Mouse (Mus musculus) liver, adult 2 months (tissue): ENCODE results near the gene Dscaml1. TPM values are rescaled to one million over a fixed set of nuclear protein-coding genes. Genes with fewer than 3 reads are reported as not detected.

ENCODE experiments used
- DNase-seq: peaks from one replicate; pipeline ENCODE4 v3.0.0-alpha.2; 2011; ENCODE audit warnings: low read depth, low spot score; ENCODE audit errors: extremely low read depth
- H3K27ac ChIP-seq: fragments of 200-500 bp; replicated peaks from 2 replicates; pipeline ENCODE4 v1.5.1; 2012; ENCODE audit warnings: low read depth, mild to moderate bottlenecking, control low read depth, inconsistent platforms, low read length; ENCODE audit not compliant: insufficient read depth
- H3K27me3 ChIP-seq: fragments of 200-500 bp; 2 replicates; pipeline ENCODE4 v1.6.1; 2012; ENCODE audit warnings: mild to moderate bottlenecking, moderate library complexity, low read length, inconsistent platforms; ENCODE audit not compliant: control insufficient read depth, insufficient read depth
- H3K36me3 ChIP-seq: fragments of 200-500 bp; 2 replicates; pipeline ENCODE4 v1.6.1; 2012; ENCODE audit warnings: low read length, inconsistent platforms; ENCODE audit not compliant: control insufficient read depth, insufficient read depth
- H3K4me1 ChIP-seq: fragments of 200-500 bp; 2 replicates; pipeline ENCODE4 v1.6.1; 2011; ENCODE audit warnings: low read length; ENCODE audit not compliant: control insufficient read depth, insufficient read depth
- H3K4me3 ChIP-seq: fragments of 200-500 bp; 2 replicates; pipeline ENCODE4 v1.5.1; 2011; ENCODE audit warnings: low read depth, mild to moderate bottlenecking, control low read depth, low read length, moderate library complexity; ENCODE audit not compliant: insufficient read depth
- H3K79me2 ChIP-seq: fragments of 200-500 bp; 2 replicates; pipeline ENCODE4 v1.6.1; 2012; ENCODE audit warnings: inconsistent platforms, mild to moderate bottlenecking, low read length, moderate library complexity; ENCODE audit not compliant: control insufficient read depth, insufficient read depth
- H3K9ac ChIP-seq: fragments of 200-500 bp; 2 replicates; pipeline ENCODE4 v1.6.1; 2012; ENCODE audit warnings: low read depth, mild to moderate bottlenecking, control low read depth, inconsistent platforms, low read length
- CTCF ChIP-seq: fragments of 200-500 bp; IDR thresholded peaks from 2 replicates; pipeline ENCODE4 v1.5.1; 2011; ENCODE audit warnings: low read depth, low read length, control low read depth
- POLR2A ChIP-seq: fragments of 200-500 bp; IDR thresholded peaks from 2 replicates; pipeline ENCODE4 v1.6.1; 2011; ENCODE audit warnings: low read length, control low read depth; ENCODE audit not compliant: insufficient read depth; ENCODE audit errors: extremely low read depth
- WGBS: fragments of 180-500 bp; shearing (Covaris S2); methylation state at CpG from one replicate; pipeline ENCODE4 v1.1.7; 2018; 5-methylcytosine and 5-hydroxymethylcytosine counted together
- polyA plus RNA-seq: library from polyadenylated mRNA; depleted of rRNA; stranded (reverse); fragments of >200 nt; gene quantifications from 2 replicates; pipeline ENCODE4 v1.2.3, GENCODE M21; 2012
- total RNA-seq: library from RNA; depleted of rRNA; stranded (reverse); fragments of >200 nt; gene quantifications from 2 replicates; pipeline ENCODE4 v1.2.3, GENCODE M21; 2014

Gene Dscaml1
- total and polyA plus RNA-seq, 2 experiments = 0.09 to 0.13 TPM

DNA sequence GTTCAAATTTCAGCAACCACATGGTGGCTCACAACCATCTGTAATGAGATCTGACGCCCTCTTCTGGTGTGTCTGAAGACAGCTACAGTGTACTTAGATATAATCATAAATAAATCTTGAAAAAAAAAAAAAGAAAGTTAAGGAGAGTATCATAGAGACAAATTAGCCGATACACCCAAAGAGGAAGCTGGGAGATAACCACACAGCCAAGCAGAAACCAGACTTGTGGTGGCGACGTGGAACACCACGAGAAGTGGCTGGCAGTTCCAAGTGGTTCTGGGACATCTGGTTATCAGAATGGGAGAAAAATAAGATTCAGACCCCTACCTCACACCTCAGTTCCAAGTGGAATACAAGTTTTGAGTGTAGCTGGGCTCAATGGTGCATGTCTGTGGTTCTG lies 39.7 kb upstream of the Dscaml1 start:
- no peaks in the 10 kb centered on the region for H3K79me2 ChIP-seq
- peaks cover 8% of the 10 kb centered on the region for H3K4me1 ChIP-seq
- no peak overlapping the region for H3K9ac ChIP-seq
- H3K27me3 ChIP-seq = no peaks in the 10 kb centered on the region
- no peak overlapping the region for H3K27ac ChIP-seq
- 68% methylated on average over 5 of the region's 5 CpGs for WGBS
- H3K4me3 ChIP-seq = no peak overlapping the region
- H3K36me3 ChIP-seq = no peaks in the 10 kb centered on the region
- no peak for DNase-seq
- no peak for TF ChIP-seq CTCF
- no peak for TF ChIP-seq POLR2A

DNA sequence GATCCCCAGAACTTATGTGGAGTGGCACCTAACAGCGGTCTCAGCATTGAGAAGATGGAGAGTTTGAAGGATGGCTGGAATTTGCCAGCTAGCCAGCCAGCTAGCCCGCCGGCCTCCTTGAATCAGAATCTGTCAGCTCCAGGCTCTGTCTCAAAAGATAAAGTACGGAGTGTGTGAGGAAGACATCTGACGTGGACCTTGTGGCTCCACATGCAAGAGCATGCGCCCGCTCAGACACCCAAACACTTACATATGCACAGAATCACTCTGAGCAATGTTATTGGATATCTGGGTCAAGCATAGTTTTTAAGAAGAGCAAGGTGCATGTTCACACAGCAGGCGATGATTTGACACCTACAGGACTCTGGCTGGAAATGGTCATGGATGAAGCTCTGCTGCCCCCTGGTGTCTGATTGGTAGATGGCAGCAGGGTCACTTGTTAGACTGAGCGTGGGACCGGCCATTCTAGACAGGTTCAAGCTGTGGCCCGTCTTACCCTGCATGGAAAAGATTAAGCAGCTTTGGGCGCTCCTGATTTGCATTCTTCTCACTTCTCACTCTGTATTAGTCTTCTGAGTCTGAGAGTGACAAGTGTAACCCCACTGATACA lies 37.9 kb upstream of the Dscaml1 start:
- no peaks in the 10 kb centered on the region for H3K36me3 ChIP-seq
- H3K4me3 ChIP-seq = no peak overlapping the region
- no peak overlapping the region for H3K27ac ChIP-seq
- WGBS = 37% methylated on average over 12 of the region's 12 CpGs
- peaks cover 8% of the 10 kb centered on the region for H3K4me1 ChIP-seq
- H3K9ac ChIP-seq = no peak overlapping the region
- no peaks in the 10 kb centered on the region for H3K27me3 ChIP-seq
- peak; percentile 58 for DNase-seq
- TF ChIP-seq CTCF (peak; percentile 95), POLR2A (no peak)
- no peaks in the 10 kb centered on the region for H3K79me2 ChIP-seq

DNA sequence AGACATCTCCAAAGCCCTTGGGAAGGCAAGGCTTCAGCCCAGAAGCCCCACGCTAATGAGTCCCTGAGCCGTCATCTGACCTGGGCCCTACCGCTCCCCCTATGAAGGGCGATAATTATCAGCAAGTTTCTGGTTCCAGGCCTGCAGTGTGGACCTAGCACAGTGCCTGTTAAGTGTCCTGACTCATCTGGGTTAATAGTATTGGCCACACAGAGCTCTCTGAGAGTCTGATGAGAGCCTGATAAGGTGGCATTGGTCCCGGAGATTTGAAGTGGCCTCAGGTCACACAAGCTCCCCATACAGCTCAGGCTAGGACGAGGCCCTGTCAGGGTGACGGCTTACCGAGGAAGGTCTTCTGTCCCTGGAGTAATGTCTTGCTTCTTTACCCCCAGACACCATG lies 36.8 kb upstream of the Dscaml1 start:
- 92% methylated on average over 8 of the region's 8 CpGs for WGBS
- TF ChIP-seq CTCF (no peak), POLR2A (no peak)
- no peaks in the 10 kb centered on the region for H3K27me3 ChIP-seq
- no peaks in the 10 kb centered on the region for H3K36me3 ChIP-seq
- H3K27ac ChIP-seq = no peak overlapping the region
- DNase-seq = no peak
- no peak overlapping the region for H3K4me3 ChIP-seq
- H3K9ac ChIP-seq = no peak overlapping the region
- no peaks in the 10 kb centered on the region for H3K79me2 ChIP-seq
- peaks cover 8% of the 10 kb centered on the region for H3K4me1 ChIP-seq

DNA sequence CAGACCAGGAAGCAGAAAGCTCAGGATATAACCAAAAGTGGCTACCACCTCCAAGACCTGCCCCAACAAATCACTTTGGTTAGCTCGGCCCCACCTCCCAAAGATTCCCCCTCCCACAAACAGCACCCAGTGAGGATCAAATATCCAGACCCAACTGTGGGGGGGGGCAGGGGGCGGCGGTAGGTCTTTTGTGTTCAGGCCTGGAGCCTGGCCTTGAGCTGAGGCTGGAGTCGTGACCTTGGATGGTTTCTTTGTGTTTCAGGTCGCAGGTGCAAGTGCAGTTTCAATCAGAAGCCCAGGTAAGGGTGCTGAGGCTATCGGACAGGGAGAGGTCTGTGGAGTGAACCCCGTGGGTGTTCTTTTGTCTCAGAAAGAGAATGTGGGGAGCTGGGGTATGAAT lies 35.1 kb upstream of the Dscaml1 start:
- TF ChIP-seq CTCF = no peak
- TF ChIP-seq POLR2A = no peak

DNA sequence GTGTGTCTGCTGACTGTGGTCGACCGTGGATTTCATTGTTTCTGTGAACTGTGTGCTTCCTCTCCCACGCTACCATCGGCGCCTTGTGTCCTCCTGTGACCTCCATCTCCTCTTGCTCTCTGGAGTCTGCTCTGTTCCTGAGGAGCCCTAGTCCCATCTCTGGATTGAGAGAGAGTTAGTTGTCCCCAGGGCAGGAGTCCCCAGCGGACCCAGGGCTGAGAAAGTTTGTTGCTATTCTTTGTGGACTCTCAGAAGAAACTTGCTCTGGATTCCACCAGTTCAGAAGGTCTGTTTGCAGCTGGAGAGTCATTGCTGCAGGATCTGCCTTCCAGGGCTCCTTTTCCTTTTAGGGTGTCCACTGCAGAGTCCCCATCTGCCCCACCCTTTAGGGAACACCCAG lies 31.2 kb upstream of the Dscaml1 start:
- Histone ChIP-seq H3K27ac (no peak overlapping the region), H3K79me2 (no peaks in the 10 kb centered on the region), H3K4me1 (peaks cover 8% of the 10 kb centered on the region), H3K9ac (no peak overlapping the region), H3K4me3 (no peak overlapping the region), H3K36me3 (no peaks in the 10 kb centered on the region), H3K27me3 (no peaks in the 10 kb centered on the region)
- TF ChIP-seq POLR2A = no peak
- no peak for TF ChIP-seq CTCF
- 78% methylated on average over 6 of the region's 6 CpGs for WGBS
- no peak for DNase-seq

More for the DNA sequence above, 35.1 kb upstream of the Dscaml1 start:
- Histone ChIP-seq H3K27ac (no peak overlapping the region), H3K9ac (no peak overlapping the region), H3K27me3 (no peaks in the 10 kb centered on the region), H3K79me2 (no peaks in the 10 kb centered on the region), H3K36me3 (no peaks in the 10 kb centered on the region), H3K4me3 (no peak overlapping the region), H3K4me1 (peaks cover 8% of the 10 kb centered on the region)
- DNase-seq = no peak
- 62% methylated on average over 7 of the region's 7 CpGs for WGBS

DNA sequence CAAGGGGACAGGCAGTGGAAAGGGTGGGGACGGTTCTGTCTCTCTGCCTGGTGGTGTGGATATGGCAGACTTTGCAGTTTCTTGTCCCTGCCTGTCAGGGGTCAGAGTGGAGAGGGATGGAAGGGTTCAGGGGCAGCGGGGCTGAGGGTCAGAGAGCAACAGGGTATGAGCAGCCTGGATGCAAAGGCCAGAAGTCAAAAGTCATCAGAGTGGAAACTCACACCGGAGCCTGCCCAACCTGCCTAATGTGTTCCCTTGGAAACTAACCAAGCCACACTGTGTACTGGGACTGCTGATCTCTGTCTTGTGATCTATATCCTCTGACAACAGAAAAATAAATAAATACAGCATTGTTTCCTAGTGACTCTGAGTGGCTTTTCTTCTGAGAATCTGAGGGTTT lies 30.6 kb upstream of the Dscaml1 start:
- Histone ChIP-seq H3K9ac (no peak overlapping the region), H3K4me3 (no peak overlapping the region), H3K4me1 (peaks cover 5% of the 10 kb centered on the region), H3K79me2 (no peaks in the 10 kb centered on the region), H3K36me3 (no peaks in the 10 kb centered on the region), H3K27ac (no peak overlapping the region), H3K27me3 (no peaks in the 10 kb centered on the region)
- 22% methylated on average over 3 of the region's 3 CpGs for WGBS
- TF ChIP-seq POLR2A (no peak), CTCF (no peak)
- peak; percentile 48 for DNase-seq
